17 mouse cellular contexts compared by ENCODE assay signal in the genomic region with DNA sequence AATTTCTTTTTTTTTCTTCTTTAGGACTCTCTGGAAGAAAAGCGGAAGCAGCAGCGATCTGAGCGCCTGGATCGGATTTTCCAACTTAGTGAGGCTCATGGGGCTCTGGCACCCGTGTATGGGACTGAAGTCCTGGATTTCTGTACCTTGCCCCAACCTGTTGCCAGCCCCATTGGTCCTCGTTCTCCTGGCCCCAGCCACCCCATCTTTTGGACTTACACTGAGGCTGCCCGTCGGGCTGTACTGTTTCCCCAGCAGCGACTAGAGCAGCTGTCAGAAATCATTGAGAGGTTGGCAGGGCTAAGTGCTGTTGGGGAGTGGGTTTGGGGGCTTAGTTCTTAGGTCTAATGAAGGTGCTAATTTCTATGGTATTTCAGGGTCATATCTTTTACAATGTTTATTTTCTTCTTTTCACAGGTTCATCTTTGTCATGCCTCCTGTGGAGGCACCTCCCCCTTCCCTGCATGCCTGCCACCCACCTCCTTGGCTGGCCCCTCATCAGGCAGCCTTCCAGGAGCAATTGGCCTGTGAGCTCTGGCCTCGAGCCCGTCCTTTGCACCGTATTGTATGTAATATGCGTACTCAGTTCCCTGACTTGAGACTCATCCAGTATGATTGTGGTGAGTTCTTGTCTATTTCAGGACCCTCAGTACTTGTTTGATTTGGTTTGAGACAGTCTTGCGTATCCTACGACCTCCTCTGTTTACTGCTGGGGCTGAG. TPM values are rescaled to one million over a fixed set of nuclear protein-coding genes. Genes with fewer than 3 reads are reported as not detected.
DNase-seq lines count a peak whose midpoint lies in the region; ATAC-seq and TF ChIP-seq lines count a peak whose summit lies in the region.
"Had no signal": no experiment of that assay in that cellular context is flagged by ENCODE, and none has a peak within 500 bp of the region (broad histone marks: within the 10 kb centered on the region; RNA-seq: fewer than 3 reads in every experiment).

No protein-coding gene starts in this region.

- H3K9me3 ChIP-seq in intestine, embryonic 15.5 days = no peaks in the 10 kb centered on the region
- H3K9me3 ChIP-seq: hindbrain, embryonic 13.5 days; liver, embryonic 12.5 days; midbrain, embryonic 12.5 days; neural tube, embryonic 12.5 days had no signal

- H3K9ac ChIP-seq in intestine, embryonic 15.5 days = no peak overlapping the region
- H3K9ac ChIP-seq: hindbrain, embryonic 13.5 days; liver, embryonic 12.5 days; midbrain, embryonic 12.5 days; neural tube, embryonic 12.5 days had no signal

- no peak for ATAC-seq in intestine, embryonic 15.5 days
- ATAC-seq: liver, embryonic 12.5 days; Patski had no signal

- WGBS in intestine, embryonic 15.5 days = 88% methylated on average over 15 of the region's 15 CpGs

- H3K4me1 ChIP-seq in intestine, embryonic 15.5 days (replicated peaks) = no peaks in the 10 kb centered on the region
- H3K4me1 ChIP-seq: liver, embryonic 12.5 days; midbrain, embryonic 12.5 days; neural tube, embryonic 12.5 days had no signal

- intact Hi-C loops in gastrocnemius, adult 2 months (cut with DNase I) = no loop called here
- intact Hi-C loops in gastrocnemius, postnatal 36 days (cut with DNase I) = no loop called here
- intact Hi-C loops in left cerebral cortex, postnatal 4 days (cut with DNase I) = no loop called here
- intact Hi-C loops in heart, postnatal 14 days (cut with DNase I) = no loop called here

- no peaks in the 10 kb centered on the region for H3K27me3 ChIP-seq in intestine, embryonic 15.5 days (replicated peaks)
- H3K27me3 ChIP-seq: hindbrain, embryonic 13.5 days; liver, embryonic 12.5 days; midbrain, embryonic 12.5 days; neural tube, embryonic 12.5 days; Patski had no signal

- no peak overlapping the region for H3K4me2 ChIP-seq in intestine, embryonic 15.5 days (replicated peaks)
- H3K4me2 ChIP-seq: hindbrain, embryonic 13.5 days; liver, embryonic 12.5 days; midbrain, embryonic 12.5 days; neural tube, embryonic 12.5 days had no signal

- H3K36me3 ChIP-seq in intestine, embryonic 15.5 days = peaks cover 45% of the 10 kb centered on the region

- DNase-seq in gastrocnemius, adult 2 months = peak; percentile 53
- DNase-seq in gastrocnemius, postnatal 36 days = no peak
- peak; percentile 71 for DNase-seq in left cerebral cortex, postnatal 4 days
- no peak for DNase-seq in left cerebral cortex, adult 11 months (ENCODE audit: low spot score)
- peak; percentile 77 to 79 for DNase-seq in cerebellum, adult 18-20 months
- peak; percentile 66 to 82 for DNase-seq in heart, postnatal 14 days
- DNase-seq in thymus, postnatal 14 days = no peak
- DNase-seq: gastrocnemius, postnatal 14 days; right cerebral cortex, postnatal 14 days; thymus, postnatal 25 days had no signal

- no peak overlapping the region for H3K4me3 ChIP-seq in gastrocnemius, adult 2 months
- no peak overlapping the region for H3K4me3 ChIP-seq in intestine, embryonic 15.5 days (replicated peaks)
- H3K4me3 ChIP-seq: hindbrain, embryonic 13.5 days; liver, embryonic 12.5 days; midbrain, embryonic 12.5 days; neural tube, embryonic 12.5 days had no signal

- no peak overlapping the region for H3K27ac ChIP-seq in gastrocnemius, adult 2 months
- no peak overlapping the region for H3K27ac ChIP-seq in intestine, embryonic 15.5 days
- H3K27ac ChIP-seq: hindbrain, embryonic 13.5 days; kidney, postnatal 0 days; liver, embryonic 12.5 days; midbrain, embryonic 12.5 days; neural tube, embryonic 12.5 days had no signal

- no peak for TF ChIP-seq CTCF in gastrocnemius, adult 2 months (IDR thresholded peaks at IDR 0.05)

RNA-seq across cellular contexts. Expression of a gene that starts 11.9 kb away (rescaled TPM):
- total RNA-seq in gastrocnemius, adult 2 months (2021) = not detected
- not detected for total RNA-seq in gastrocnemius, postnatal 36 days (2021)
- total RNA-seq in left cerebral cortex, postnatal 4 days (2021) = 1 to 10 TPM; 6.9 to 9.3 TPM
- total RNA-seq in heart, postnatal 14 days (2021) = not detected
- polyA plus RNA-seq in intestine, embryonic 15.5 days (2015; fragmentation: Nextera tagmentation; extraction: Ambion mirVana) = 5.5 and 5.6 TPM in 2 replicates
- total RNA-seq: gastrocnemius, postnatal 14 days had no signal
- polyA plus RNA-seq: Patski had no signal

RNA-seq across cellular contexts. Expression of a gene that starts 23.9 kb away (rescaled TPM):
- 10 to 100 TPM in 1 of 2 experiments, 1 to 10 TPM in 1; 8.3 to 10.8 TPM for total RNA-seq in gastrocnemius, adult 2 months (2021)
- total RNA-seq in gastrocnemius, postnatal 36 days (2021) = 1 to 10 TPM; 7.6 to 9.8 TPM
- total RNA-seq in left cerebral cortex, postnatal 4 days (2021) = 10 to 100 TPM; 69.5 to 70.1 TPM
- total RNA-seq in heart, postnatal 14 days (2021) = 10 to 100 TPM; 19.2 to 20.2 TPM
- polyA plus RNA-seq in intestine, embryonic 15.5 days (2015; fragmentation: Nextera tagmentation; extraction: Ambion mirVana) = 34.3 TPM in 2 replicates

RNA-seq across cellular contexts. Expression of a gene that starts 29.9 kb away (rescaled TPM):
- 1 to 10 TPM; 5.3 to 5.5 TPM for total RNA-seq in gastrocnemius, adult 2 months (2021)
- 1 to 10 TPM; 4.2 to 5.4 TPM for total RNA-seq in gastrocnemius, postnatal 36 days (2021)
- 10 to 100 TPM; 14.5 to 14.6 TPM for total RNA-seq in left cerebral cortex, postnatal 4 days (2021)
- total RNA-seq in heart, postnatal 14 days (2021) = 10 to 100 TPM; 13.5 to 13.9 TPM
- 11.5 and 12.3 TPM in 2 replicates for polyA plus RNA-seq in intestine, embryonic 15.5 days (2015; fragmentation: Nextera tagmentation; extraction: Ambion mirVana)

RNA-seq across cellular contexts. Expression of a gene that starts 37.5 kb away (rescaled TPM):
- 10 to 100 TPM; 47.5 to 50.4 TPM for total RNA-seq in gastrocnemius, adult 2 months (2021)
- total RNA-seq in gastrocnemius, postnatal 36 days (2021) = 10 to 100 TPM; 43.7 to 51.0 TPM
- 100 to 1,000 TPM; 113 to 128 TPM for total RNA-seq in left cerebral cortex, postnatal 4 days (2021)
- total RNA-seq in heart, postnatal 14 days (2021) = 10 to 100 TPM; 63.6 to 69.2 TPM
- polyA plus RNA-seq in intestine, embryonic 15.5 days (2015; fragmentation: Nextera tagmentation; extraction: Ambion mirVana) = 37.6 and 37.9 TPM in 2 replicates

RNA-seq across cellular contexts. Expression of a gene that starts 39.1 kb away (rescaled TPM):
- total RNA-seq in gastrocnemius, adult 2 months (2021) = 1 to 10 TPM; 1.7 to 2.4 TPM
- 1 to 10 TPM; 2.6 to 3.5 TPM for total RNA-seq in gastrocnemius, postnatal 36 days (2021)
- total RNA-seq in left cerebral cortex, postnatal 4 days (2021) = 1 to 10 TPM; 7.0 to 7.8 TPM
- 10 to 100 TPM in 1 of 2 experiments, 1 to 10 TPM in 1; 8.8 to 12.6 TPM for total RNA-seq in heart, postnatal 14 days (2021)
- 4.1 and 4.9 TPM in 2 replicates for polyA plus RNA-seq in intestine, embryonic 15.5 days (2015; fragmentation: Nextera tagmentation; extraction: Ambion mirVana)

Comparison
In these comparisons a context has a peak if more than half of its experiments do, and no peak if none do; other contexts are left out.
1. DNase-seq: peak in gastrocnemius, adult 2 months (single experiment), left cerebral cortex, postnatal 4 days (single experiment), cerebellum, adult 18-20 months (2 of 2) and heart, postnatal 14 days (2 of 2); none in gastrocnemius, postnatal 36 days (0 of 2), left cerebral cortex, adult 11 months (single experiment) and thymus, postnatal 14 days (single experiment).
2. RNA of a gene that starts 11.9 kb away (total RNA-seq): 6.9 to 9.3 TPM in left cerebral cortex, postnatal 4 days; not detected in gastrocnemius, adult 2 months, not detected in gastrocnemius, postnatal 36 days and not detected in heart, postnatal 14 days; every median in the first group is over 4 times any median in the second.